In genomic region chr10:75318206-75318605, GRCm38 (mm10) we compare ENCODE assay signal across 9 mouse cellular contexts. TPM values are rescaled to one million over a fixed set of nuclear protein-coding genes. Genes with fewer than 3 reads are reported as not detected.
DNase-seq lines count a peak whose midpoint lies in the region; ATAC-seq lines count a peak whose summit lies in the region.
"Had no signal": no experiment of that assay in that cellular context is flagged by ENCODE, and none has a peak within 500 bp of the region (broad histone marks: within the 10 kb centered on the region; RNA-seq: fewer than 3 reads in every experiment).

No protein-coding gene starts in this region.

- no peaks in the 10 kb centered on the region for H3K9me3 ChIP-seq in heart, embryonic 10.5 days
- no peaks in the 10 kb centered on the region for H3K9me3 ChIP-seq in heart, embryonic 16.5 days (replicated peaks; ENCODE audit: control insufficient read depth, low read length)
- no peaks in the 10 kb centered on the region for H3K9me3 ChIP-seq in liver, embryonic 15.5 days (replicated peaks)

- peak overlapping the region; percentile 86 for H3K9ac ChIP-seq in heart, embryonic 16.5 days (ENCODE audit: low read length)
- no peak overlapping the region for H3K9ac ChIP-seq in liver, embryonic 15.5 days

- no peak for DNase-seq in heart, embryonic 10.5 days (ENCODE audit: low spot score)
- DNase-seq in heart, postnatal 36 days, result no peak
- peak; percentile 30 for DNase-seq in 416B (ENCODE audit: low read depth)
- DNase-seq in thymus, postnatal 25 days, result no peak
- DNase-seq in MN1 (ENCODE audit: low spot score), result no peak
- DNase-seq in left cerebral cortex, postnatal 36 days (ENCODE audit: low spot score in 2 of 2), result no peak

- H3K4me2 ChIP-seq in heart, embryonic 16.5 days (ENCODE audit: low read depth, low read length), result peak overlapping the region; percentile 88
- H3K4me2 ChIP-seq in liver, embryonic 15.5 days, result peak overlapping the region; percentile 70

- WGBS in heart, embryonic 10.5 days, result 73% methylated on average over 6 of the region's 6 CpGs
- 67% methylated on average over 6 of the region's 6 CpGs for WGBS in heart, embryonic 16.5 days
- WGBS in liver, embryonic 15.5 days (ENCODE audit: insufficient replicate concordance), result 60% methylated on average over 6 of the region's 6 CpGs

- ATAC-seq in heart, embryonic 16.5 days (replicated peaks; ENCODE audit: extremely low read depth, insufficient read depth, low FRiP score), result no peak
- ATAC-seq in liver, embryonic 15.5 days (ENCODE audit: insufficient read depth), result no peak

- H3K4me3 ChIP-seq in heart, embryonic 10.5 days, result peak overlapping the region; percentile 70
- peak overlapping the region; percentile 74 for H3K4me3 ChIP-seq in heart, embryonic 16.5 days (ENCODE audit: low read length)
- peak overlapping the region; percentile 55; the same call in 1 of the 2 replicates for H3K4me3 ChIP-seq in liver, embryonic 15.5 days (replicated peaks)

- peak overlapping the region; percentile 83; the same call in 1 of the 2 replicates for H3K27ac ChIP-seq in heart, embryonic 10.5 days
- H3K27ac ChIP-seq in heart, embryonic 16.5 days (ENCODE audit: low read length), result peak overlapping the region; percentile 71
- H3K27ac ChIP-seq in liver, embryonic 15.5 days (replicated peaks), result no peak overlapping the region

- peaks cover 54% of the 10 kb centered on the region for H3K27me3 ChIP-seq in heart, embryonic 10.5 days (ENCODE audit: insufficient read depth, poor library complexity, severe bottlenecking)
- H3K27me3 ChIP-seq in heart, embryonic 16.5 days (ENCODE audit: control insufficient read depth, insufficient read depth, low read length), result peaks cover 4% of the 10 kb centered on the region; the same call in 1 of the 2 replicates
- H3K27me3 ChIP-seq in liver, embryonic 15.5 days, result peaks cover 44% of the 10 kb centered on the region

- H3K36me3 ChIP-seq in heart, embryonic 10.5 days, result no peaks in the 10 kb centered on the region
- H3K36me3 ChIP-seq in heart, embryonic 16.5 days (ENCODE audit: control insufficient read depth, insufficient read depth), result no peaks in the 10 kb centered on the region
- H3K36me3 ChIP-seq in liver, embryonic 15.5 days (replicated peaks), result no peaks in the 10 kb centered on the region

- H3K4me1 ChIP-seq in heart, embryonic 10.5 days, result peaks cover 39% of the 10 kb centered on the region
- H3K4me1 ChIP-seq in heart, embryonic 16.5 days (ENCODE audit: control insufficient read depth, insufficient read depth, low read length), result peaks cover 24% of the 10 kb centered on the region
- H3K4me1 ChIP-seq in liver, embryonic 15.5 days (replicated peaks), result peaks cover 34% of the 10 kb centered on the region

- intact Hi-C loops in heart, postnatal 36 days (cut with DNase I), result loop anchor here (5.0 kb wide), 1 partner anchor 34 kb away; no protein-coding TSS in a partner anchor
- intact Hi-C loops in left cerebral cortex, postnatal 36 days (cut with DNase I), result loop anchor here (5.0 kb wide), 2 partner anchors 119 to 169 kb away; no protein-coding TSS in a partner anchor

RNA-seq across cellular contexts. Expression of gene Adora2a, which starts 1.5 kb away (rescaled TPM):
- 3.5 and 3.6 TPM in 2 replicates for polyA plus RNA-seq in heart, embryonic 10.5 days (2016; fragmentation: Nextera tagmentation; extraction: Ambion mirVana)
- total RNA-seq in heart, postnatal 36 days (2021), result 10 to 100 TPM in 1 of 2 experiments, 1 to 10 TPM in 1; 9.2 to 16.7 TPM
- 8.0 and 8.7 TPM in 2 replicates for polyA plus RNA-seq in heart, embryonic 16.5 days (2015; fragmentation: Nextera tagmentation; extraction: Ambion mirVana)
- polyA plus RNA-seq in liver, embryonic 15.5 days (2015; fragmentation: Nextera tagmentation; extraction: Ambion mirVana), result 1.4 and 1.8 TPM in 2 replicates
- 10 to 100 TPM; 17.6 to 26.3 TPM for total RNA-seq in left cerebral cortex, postnatal 36 days (2021)
- polyA plus RNA-seq: erythroblast, embryonic 14.5 days had no signal
